Mouse (Mus musculus) CH12.LX (cell line): ENCODE data around the gene Stat2.
A peak's percentile ranks its signal among the peaks of the same experiment; 100 is the strongest.

Experiments
- CTCF ChIP-seq, 2 experiments: IDR thresholded peaks in 1 of 2; conservative IDR thresholded peaks in 1 of 2; 2 replicates each; pipeline ENCODE4 v1.5.1; 2011 to 2012; ENCODE audit warnings: low read depth in 2 of 2, low read length in 2 of 2, improper control_type of control experiment in 1 of 2, inconsistent platforms in 1 of 2, mild to moderate bottlenecking in 1 of 2, moderate library complexity in 1 of 2
- POLR2A ChIP-seq: IDR thresholded peaks from 2 replicates; pipeline ENCODE4 v1.6.1; 2011; ENCODE audit warnings: low read depth, mild to moderate bottlenecking, improper control_type of control experiment, low read length

DNA sequence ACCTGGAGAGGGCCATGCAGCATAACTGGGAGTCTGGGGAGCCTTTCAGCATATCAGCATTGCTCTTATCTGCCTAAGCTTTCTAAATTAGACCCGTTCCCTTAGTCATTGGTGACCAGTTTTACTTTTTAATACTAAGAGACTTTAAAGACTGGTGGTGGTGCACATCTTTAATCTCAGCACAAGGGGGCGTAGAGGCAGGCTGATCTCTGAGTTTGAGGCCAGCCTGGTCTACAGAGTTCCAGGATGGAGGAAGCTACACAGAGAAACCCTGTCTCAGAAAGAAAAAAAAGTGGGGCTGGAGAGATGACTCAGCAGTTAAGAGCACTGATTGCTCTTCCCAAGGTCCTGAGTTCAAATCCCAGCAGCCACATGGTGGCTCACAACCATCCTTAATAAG is 69.9 kb downstream of the Stat2 start:
- TF ChIP-seq CTCF (conservative IDR thresholded peaks at IDR 0.05 in 1 of 2, IDR thresholded peaks at IDR 0.05 in 1 of 2; ENCODE audit: low read depth in 2 of 2, low read length in 2 of 2) = peak; percentile 20 to 58; a peak in 3 of 4 replicates
- no peak for TF ChIP-seq POLR2A
